Mouse (Mus musculus) spleen, adult 18-20 months (tissue): ENCODE measurements around the gene Mycbpap.

Source experiments
- DNase-seq, 2 experiments: peaks; one replicate each; pipeline ENCODE4 v3.0.0; 2022; ENCODE audit warnings: mixed read lengths in 2 of 2

Gene Mycbpap

GRCm38 (mm10) chr11:94521219-94521843, at the start of gene Mycbpap:
Gene Mycbpap, minus strand, starts transcription at chr11:94521742.
- peak in 1 of 2 experiments; percentile 43 for DNase-seq

DNA sequence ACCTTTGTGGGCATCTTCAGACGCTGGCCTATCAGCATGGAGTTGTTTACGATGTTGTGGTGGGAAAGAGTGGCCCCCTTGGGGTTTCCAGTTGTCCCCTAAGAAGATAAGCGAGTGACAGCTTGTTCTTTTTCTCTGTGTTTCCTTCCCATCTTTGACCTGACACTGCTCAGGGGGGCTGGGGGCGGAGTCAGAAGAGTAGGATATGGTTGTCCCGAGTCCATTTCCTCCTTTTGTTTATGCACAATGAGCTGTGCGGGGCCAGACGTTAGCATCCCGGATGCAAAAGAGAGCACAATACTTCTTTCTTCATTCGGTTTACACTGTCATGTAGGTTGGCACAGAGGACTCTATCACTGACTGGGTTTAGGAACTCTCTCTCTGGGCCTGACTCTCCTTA, 49.1 kb upstream of the Mycbpap start:
- no peak for DNase-seq

DNA sequence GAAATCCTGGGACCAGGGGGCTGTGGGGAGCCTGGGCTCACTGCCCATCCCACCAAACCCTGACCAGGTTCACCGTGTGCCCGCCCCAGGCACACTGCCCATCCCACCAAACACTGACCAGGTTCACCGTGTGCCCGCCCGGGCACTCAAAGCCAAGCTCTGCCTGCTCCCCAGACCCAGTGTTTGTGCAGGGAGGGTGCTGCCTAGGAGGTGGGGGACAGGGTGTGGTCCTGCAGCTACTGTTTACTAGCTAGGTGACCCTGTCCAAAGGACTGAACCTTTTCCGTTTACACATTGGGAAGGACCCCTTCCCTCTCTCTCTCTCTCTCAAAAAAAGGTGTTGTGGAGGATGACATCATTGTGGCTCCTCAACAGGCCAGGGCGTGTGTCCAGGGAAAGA, 45.8 kb upstream of the Mycbpap start:
- no peak for DNase-seq

- DNase-seq: no peak
Observed at GRCm38 (mm10) chr11:94566534-94566933, 45.0 kb upstream of the Mycbpap start.

GRCm38 (mm10) chr11:94565151-94565479, 43.6 kb upstream of the Mycbpap start:
- peak in 1 of 2 experiments; percentile 19 for DNase-seq

- peak; percentile 40 to 60 for DNase-seq
Observed at GRCm38 (mm10) chr11:94564437-94565150, 43.1 kb upstream of the Mycbpap start, which contains the start of gene Chad. Gene Chad, plus strand, starts transcription at chr11:94565047.

DNA sequence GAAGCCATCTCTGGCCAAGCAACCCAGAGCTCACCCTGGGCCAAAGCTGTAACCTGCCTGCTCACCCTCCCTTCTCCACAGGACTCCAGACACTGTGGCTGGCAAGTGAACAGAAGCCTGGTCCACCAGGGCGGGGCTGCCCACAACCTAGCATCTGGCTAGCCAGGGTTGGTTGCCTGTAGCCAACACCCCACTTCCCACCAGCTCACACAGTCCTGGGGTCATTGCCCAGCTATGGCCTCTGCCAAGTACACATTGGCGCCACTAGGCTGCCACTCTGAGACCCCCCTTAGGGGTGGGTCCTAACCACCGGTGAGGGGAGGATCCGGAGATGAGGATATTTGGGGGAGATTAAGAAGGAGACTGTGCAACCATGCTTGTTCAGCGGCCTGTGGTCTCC, 42.3 kb upstream of the Mycbpap start:
- no peak for DNase-seq

- no peak for DNase-seq
Observed at GRCm38 (mm10) chr11:94563383-94563782, 41.8 kb upstream of the Mycbpap start.

DNA sequence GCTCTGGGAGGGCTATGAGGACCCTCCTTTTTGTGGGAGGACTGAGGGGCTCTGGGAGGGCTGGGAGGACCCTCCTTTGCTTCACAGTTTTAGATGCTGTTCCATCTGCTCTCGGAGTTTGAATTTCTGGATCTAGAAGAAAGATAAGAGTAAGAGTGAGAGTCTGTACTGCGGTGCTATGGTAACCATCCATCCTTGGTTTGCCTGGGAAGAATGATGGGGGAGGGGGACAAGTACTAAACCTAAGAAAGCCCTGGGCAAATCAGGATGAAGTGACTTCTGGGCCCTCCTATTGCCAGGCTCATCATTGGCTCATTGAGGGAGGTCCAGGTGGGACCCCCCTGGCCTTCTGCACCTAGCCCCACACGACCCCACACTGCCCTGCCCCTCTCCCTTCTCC, 36.7 kb upstream of the Mycbpap start:
- no peak for DNase-seq

DNA sequence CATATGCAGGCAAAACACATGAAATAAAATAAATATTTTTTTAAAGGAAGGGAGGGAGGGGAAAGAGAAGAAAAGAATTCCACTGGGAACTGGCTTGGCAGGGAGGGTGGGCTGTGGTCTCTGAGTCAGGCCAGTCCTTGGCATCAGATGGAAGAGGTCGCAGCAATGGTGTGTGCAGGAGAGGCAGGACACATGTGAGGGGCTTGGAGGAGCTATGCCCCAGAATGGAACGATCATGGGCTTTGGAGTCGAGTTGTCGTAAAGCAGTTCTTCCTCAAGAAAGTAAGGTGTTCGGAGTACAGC, 28.9 kb upstream of the Mycbpap start:
- no peak for DNase-seq

GRCm38 (mm10) chr11:94549691-94550441, 28.3 kb upstream of the Mycbpap start:
- DNase-seq: no peak

DNA sequence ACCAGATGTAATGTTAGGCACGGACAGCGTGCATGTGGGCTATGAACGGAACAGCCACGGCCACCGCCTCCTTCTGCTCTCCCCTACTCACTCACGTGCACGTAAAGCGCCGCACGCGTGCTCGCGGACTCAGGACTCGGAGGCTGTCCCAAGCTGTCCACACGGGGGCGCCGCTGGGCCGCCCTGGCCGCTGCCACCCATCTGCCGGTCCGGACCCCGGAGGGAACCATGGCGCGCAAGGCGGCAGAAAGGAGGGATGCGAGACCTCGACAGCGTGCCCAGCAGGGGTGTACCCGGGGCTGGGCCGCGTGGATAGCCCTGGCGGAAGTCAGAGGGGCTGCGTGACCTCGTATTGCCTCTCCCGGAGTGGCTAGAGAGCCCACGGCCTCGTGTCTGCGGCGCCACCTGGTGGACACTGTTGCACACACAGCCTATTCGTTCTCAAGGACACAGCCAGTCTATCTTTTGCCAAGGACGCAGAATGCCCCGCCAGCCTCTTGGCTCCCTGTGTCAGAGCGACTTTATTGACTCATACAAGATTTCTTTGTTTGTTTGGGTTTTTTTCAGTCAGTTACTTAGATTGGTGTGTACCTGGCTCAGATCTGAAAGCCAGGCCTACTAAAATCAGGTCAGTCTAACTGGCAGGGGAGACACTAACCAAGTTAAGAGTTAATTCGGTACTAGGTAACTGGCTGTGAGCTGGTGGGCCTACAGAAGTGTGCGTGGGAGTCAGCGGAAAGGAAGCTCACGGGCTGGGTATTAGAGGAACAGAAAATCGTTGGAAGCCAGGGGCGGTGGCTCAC, 27.5 kb upstream of the Mycbpap start, which contains the start of gene Rsad1:
TSS of gene Rsad1 (minus strand) at position 368 of the 803 bp plus-strand sequence.
- DNase-seq: peak; percentile 85 to 95

DNA sequence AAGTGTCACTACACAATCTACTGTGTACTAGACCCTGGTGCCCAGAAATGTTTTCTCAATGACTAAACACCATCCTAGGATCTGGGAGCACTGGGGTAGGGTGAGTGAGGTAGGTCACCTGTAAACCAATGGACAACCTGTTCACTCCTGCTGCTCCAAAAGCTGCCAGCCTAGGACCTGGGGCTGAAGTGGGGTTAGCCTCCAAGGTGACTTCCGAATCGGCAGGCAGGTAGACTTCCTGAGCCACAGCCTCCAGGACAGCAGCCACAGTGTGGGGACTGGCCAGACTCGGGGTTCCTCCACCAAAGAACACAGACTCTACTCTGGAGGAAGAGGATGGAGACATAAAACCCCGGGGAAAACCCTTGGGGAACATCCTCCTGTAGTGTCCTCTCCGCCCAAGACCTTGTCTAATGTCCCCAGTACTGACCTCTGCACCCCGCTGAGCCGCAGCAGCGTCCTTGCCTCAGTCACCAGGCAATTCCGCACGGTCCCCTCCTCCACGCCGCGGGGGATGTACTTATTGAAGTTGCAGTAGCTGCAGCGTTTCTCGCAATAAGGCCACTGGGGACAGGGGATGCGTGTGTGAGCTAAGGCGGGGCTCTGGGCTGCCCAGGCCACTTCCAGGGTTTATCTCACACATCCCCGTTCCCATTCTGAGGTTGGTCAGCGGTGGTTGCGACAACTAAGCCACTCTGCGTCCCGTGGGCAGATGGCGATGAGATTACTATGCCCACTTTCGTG, 26.7 kb upstream of the Mycbpap start:
- DNase-seq: peak; percentile 20 to 41

DNA sequence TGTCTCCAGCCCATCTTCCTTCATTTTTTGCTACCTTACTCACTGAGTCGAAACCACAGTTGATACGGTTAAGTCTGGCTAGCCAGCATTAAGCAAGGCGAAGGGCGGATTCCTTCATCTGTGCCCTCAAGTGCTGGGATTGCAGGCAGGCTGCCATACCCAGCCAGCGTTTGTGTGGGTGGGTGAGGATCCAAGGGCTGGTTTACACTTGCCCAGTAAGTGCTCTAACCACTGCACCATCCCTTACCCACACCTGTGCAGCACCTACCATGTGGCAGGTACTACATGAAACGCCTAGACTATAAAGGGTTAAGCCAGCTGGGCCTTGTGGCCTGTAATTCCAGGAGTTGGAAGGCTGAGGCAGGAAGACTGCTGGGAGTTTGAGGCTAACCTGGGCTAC, 25.7 kb upstream of the Mycbpap start:
- DNase-seq: no peak

DNA sequence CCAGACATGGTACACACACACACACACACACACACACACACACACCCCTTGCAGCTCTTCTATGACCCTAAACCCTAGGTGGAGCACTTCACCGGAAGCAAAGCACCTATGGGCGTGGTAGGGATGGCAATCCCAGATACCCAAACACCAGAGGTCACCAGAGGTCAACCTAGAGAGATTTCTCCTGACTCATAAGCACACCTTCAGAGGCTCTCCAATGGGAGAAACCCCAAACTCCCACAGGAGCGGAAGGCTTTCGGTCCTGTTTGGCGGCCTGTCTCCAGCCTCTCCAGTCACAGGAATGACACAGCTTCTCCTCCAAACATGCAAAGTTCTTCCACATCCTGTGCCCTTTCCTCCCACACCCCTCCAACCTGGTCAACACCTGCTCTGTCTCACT, 24.8 kb upstream of the Mycbpap start:
- DNase-seq: no peak

DNA sequence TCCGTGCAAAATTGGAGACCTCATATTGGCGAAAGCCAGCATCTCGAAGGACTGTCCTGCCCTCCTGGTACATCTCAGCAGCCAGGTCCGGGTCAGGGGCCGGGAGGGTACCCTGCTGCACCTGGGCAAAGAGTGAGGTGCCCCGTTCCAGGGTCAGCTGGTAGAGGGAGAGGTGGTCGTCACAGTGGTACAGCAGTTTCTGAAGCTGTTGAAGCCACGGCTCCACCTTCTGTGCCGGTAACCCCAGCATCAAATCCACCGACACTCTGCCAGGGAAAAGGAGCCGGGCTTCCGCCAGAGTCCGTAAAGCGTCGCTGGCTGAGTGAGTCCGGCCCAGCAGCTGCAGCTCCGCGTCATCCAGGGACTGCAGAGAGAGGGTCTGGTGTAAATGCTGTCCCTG, 22.9 kb upstream of the Mycbpap start:
- no peak for DNase-seq

DNA sequence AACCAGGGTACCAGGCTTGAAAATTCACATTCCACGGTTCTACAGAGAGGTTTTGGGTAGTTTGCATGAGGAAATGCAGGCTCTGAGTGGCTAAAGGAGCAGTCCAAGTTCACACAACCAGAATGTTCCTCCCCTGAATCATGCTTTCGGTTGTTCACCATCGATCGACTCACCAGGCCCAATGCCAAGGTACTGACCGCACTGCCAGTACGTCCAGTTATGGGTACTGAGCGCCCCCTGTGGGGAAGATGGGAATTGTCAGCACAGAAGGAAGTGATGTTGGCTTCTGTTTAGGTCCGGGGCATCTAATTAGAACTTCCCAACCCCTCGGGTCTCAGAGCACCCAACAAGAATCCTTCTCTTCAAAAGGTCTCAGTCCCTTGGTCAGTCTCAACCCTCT, 22.4 kb upstream of the Mycbpap start:
- DNase-seq: peak; percentile 44 to 73

GRCm38 (mm10) chr11:94543344-94543743, 21.8 kb upstream of the Mycbpap start:
- no peak for DNase-seq

- DNase-seq: no peak
Observed at GRCm38 (mm10) chr11:94542400-94542799, 20.9 kb upstream of the Mycbpap start.

- no peak for DNase-seq
Observed at GRCm38 (mm10) chr11:94539761-94540160, 18.2 kb upstream of the Mycbpap start.

DNA sequence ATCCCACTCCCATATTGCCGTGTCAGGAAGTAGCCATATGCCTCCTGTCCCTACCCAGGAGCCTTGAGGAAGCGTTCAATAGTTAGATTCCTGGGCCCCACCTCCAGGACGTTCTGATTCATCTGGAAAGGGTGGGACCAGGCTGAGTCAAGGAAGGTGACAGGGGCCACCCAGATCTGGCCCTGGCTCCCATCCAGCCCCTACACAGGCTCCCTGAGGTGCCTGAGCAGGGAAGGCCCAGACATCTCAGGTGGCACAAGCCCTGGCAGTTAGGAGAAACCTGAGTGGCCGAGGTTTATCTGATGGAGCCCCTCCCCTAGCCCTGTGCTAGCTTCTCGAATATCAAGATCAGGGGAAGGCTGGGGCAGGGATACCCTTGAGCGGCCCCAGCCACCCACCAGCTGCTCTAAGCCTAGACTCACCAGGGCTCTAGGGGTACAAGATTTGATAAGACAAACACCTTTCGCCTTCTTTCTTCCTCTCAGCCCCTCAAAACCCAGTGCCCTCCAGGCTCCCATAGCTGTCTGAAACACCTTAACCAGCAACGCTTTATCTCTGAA, 17.3 kb upstream of the Mycbpap start:
- no peak for DNase-seq

GRCm38 (mm10) chr11:94533171-94533570, 11.6 kb upstream of the Mycbpap start:
- no peak for DNase-seq
